Mouse (Mus musculus) heart, postnatal 25 days (tissue): Measurements from ENCODE around the gene Stard10. TPM values are rescaled to one million over a fixed set of nuclear protein-coding genes. Genes with fewer than 3 reads are reported as not detected.

Source experiments
- DNase-seq: peaks from one replicate; pipeline ENCODE4 v3.0.0; 2022; ENCODE audit warnings: low spot score
- intact Hi-C: fragments of 180-260 bp; cut with DNase I; formaldehyde crosslinking; loops from one replicate; pipeline ENCODE4 v1.15.1; 2025
- total RNA-seq, 2 experiments: library from RNA; stranded (reverse); gene quantifications; 2 replicates each; pipeline ENCODE4 v1.2.3; 2021

The Stard10 gene
- total RNA-seq, 2 experiments from 2014 or later, result 57.4 to 65.4 TPM

DNA sequence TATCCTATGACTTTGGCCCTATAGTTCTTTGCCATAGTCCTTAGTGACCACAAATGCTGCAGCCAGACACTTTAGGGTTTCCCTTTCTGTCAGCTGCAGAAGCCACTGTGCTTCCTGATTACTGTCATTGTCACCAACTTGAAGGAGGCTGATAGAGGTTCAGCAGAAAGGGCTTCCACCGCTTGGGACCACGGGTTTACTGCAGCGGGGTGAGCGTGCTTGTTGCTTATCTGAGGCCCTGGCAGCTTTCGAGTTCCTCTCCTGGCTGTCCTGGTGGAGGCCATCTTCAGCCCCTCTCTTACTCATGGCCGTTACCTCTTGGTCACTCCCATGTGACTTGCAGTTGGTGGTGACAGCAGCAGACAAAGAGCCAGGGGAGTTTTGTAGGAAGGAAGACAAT lies 72.4 kb downstream of the Stard10 start:
- intact Hi-C loops, result no loop called here
- no peak for DNase-seq

DNA sequence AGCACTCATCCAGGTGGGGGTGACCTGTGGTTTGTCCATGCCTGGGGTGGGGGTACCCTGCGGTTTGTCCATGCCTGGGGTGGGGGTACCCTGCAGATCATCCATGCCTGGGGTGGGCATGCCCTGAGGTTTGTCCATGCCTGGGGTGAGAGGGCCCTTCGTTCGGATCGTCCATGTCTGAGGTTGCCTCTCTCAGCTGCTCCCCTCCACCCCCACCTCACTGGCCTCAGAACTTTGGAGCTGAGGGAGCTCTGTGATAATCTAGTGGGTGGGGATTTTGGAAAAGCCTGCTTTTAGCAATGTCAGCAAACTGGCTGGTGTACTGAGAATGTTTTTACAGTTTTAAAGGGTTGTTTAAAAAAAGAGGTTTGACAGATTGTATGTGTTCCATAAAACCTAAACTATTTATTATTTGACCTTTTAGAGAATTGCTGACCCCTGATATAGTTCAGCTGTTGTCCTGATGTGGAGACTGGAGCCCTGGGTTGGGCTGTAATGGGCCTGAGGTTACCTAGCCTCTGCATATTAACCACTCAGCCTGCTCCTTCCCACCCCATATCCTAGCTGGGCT lies 75.1 kb downstream of the Stard10 start:
- intact Hi-C loops, result no loop called here
- DNase-seq, result no peak

DNA sequence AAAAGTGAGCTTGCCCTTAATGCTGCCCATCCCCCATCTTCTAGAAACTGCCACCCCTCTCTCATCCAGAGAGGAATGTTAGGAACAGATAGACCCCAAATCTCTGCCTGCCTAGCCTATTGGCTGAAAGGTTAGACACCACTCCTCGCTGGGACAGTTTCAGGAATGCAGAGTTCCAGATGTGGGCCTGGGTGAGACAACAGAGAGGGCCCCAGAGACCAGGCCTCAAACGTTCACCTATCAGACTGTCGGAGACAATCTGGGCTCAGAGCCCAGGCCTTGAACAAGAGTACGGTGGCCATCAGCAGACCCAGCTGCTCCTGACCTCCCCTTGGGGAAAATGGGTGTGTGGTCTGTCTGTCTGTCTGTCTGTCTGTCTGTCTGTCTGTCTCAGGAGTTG lies 76.1 kb downstream of the Stard10 start:
- DNase-seq, result no peak
- intact Hi-C loops, result no loop called here

DNA sequence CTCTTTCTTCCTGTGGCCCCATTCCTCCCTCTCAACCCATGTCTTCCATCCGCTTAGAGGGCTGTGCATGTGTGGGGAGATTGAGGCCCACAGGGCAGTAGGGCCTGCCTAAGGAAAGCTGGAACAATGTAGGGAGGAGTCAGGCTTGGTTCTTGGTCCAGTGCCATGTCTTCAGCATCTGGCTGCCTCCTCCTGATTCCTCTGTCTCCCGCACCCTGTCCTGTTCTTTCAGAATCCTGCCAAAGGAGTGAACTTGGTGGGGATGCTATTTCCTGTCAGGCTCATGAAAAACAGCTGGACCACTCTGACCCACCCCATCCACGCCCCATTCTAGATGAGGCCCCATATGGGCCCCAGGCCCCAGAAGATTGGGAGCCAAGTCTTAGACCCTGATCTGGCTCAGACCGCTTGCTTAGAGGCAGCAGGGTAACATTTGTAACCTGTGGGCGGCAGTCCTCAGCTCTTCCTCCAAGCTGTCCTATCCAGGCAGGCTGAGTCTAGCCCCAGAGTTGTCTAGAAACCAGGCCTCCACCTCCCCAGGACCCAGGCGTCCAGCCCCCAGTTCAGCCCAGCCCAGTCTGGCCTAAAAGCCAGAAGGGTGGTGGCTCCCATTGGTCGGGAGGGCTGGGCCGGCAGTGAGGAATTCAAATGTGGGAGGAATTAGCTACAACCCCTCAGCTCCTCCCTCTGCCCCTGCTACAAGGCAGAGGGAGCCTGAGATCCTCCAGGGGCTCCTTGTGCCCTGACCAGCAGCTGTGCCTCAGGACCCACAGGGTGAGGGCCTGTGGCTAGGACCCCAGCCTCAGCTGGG lies 77.0 kb downstream of the Stard10 start:
- DNase-seq, result peak; percentile 85
- intact Hi-C loops, result no loop called here

DNA sequence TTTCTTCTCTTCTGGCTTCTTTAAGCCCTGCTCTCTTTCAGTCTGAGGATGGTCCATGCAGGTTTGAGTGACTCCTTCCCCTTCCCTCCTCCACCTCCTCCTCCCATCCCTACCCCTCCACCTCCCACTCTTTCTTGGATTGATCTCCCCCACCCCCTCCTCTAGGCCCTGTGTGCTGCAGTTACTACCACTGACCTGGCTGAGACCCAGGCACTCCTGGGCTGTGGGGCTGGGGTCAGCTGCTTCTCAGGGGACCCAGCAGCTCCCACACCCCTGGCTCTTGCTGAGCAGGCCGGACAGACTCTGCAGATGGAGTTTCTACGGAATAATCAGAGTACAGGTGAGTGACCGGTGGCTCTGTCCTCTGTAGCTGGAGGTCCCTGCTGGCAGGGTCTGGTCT lies 77.7 kb downstream of the Stard10 start:
- intact Hi-C loops, result no loop called here
- no peak for DNase-seq

DNA sequence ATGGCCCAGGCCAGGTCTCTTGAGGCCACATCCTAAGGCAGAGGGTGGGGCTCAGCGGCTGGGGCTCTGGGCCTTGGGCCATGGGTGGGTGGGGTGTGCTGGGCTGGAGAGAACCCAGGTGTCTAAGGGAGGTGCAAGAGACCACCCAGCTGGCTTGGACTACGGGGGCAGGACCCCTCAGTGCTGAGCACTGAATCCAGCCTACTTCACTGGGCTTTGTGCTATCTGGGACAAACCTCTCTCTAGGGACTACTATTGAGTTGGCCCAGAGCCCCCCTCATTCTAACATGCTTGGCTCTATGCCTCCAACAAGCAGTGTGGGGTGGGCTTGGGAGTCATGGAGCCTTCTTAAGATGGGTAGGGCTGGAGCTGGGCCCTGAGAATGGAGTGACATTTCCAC lies 78.6 kb downstream of the Stard10 start:
- intact Hi-C loops, result no loop called here
- no peak for DNase-seq

Other genes starting within 250 kb of the Stard10 start
- 10 to 100 TPM; 20.1 to 29.1 TPM for gene Fchsd2, start 224.2 kb upstream of the Stard10 start, total RNA-seq
- gene Atg16l2, start 14.8 kb upstream of the Stard10 start, total RNA-seq, result 10 to 100 TPM; 11.4 to 12.6 TPM
- gene Arap1, start 31.0 kb downstream of the Stard10 start, total RNA-seq, result 10 to 100 TPM; 31.6 to 35.9 TPM
- not detected for gene Gm45837, start 93.8 kb downstream of the Stard10 start, total RNA-seq
- gene Pde2a, start 104.6 kb downstream of the Stard10 start, total RNA-seq, result 10 to 100 TPM; 63.6 to 65.9 TPM